Mouse (Mus musculus) mesoderm, embryonic 11.5 days (tissue): ENCODE measurements around the gene P2rx2.

Experiments
- DNase-seq: peaks from one replicate; pipeline ENCODE4 v3.0.0-alpha.2; 2012; ENCODE audit warnings: low read depth, low spot score

P2rx2 gene

GRCm38 (mm10) chr5:110342648-110343284, at the start of gene P2rx2:
Gene P2rx2 (minus strand): TSS chr5:110343212.
- DNase-seq: peak; percentile 32

GRCm38 (mm10) chr5:110392727-110393126, 49.7 kb upstream of the P2rx2 start:
- no peak for DNase-seq

- DNase-seq: no peak
Observed at GRCm38 (mm10) chr5:110390631-110391030, 47.6 kb upstream of the P2rx2 start.

- no peak for DNase-seq
Observed at GRCm38 (mm10) chr5:110387332-110387731, 44.3 kb upstream of the P2rx2 start.

GRCm38 (mm10) chr5:110386371-110387330, 43.6 kb upstream of the P2rx2 start:
- peak; percentile 76 for DNase-seq

- no peak for DNase-seq
Observed at GRCm38 (mm10) chr5:110385263-110385662, 42.3 kb upstream of the P2rx2 start.

- no peak for DNase-seq
Observed at GRCm38 (mm10) chr5:110384491-110384890, 41.5 kb upstream of the P2rx2 start.

GRCm38 (mm10) chr5:110379823-110380222, 36.8 kb upstream of the P2rx2 start:
- no peak for DNase-seq

- no peak for DNase-seq
Observed at GRCm38 (mm10) chr5:110379086-110379485, 36.1 kb upstream of the P2rx2 start.

GRCm38 (mm10) chr5:110378181-110378583, 35.2 kb upstream of the P2rx2 start:
- peak; percentile 52 for DNase-seq

GRCm38 (mm10) chr5:110376802-110377433, 33.9 kb upstream of the P2rx2 start:
- DNase-seq: peak; percentile 70

GRCm38 (mm10) chr5:110363822-110364545, 21.0 kb upstream of the P2rx2 start:
- DNase-seq: peak; percentile 49

GRCm38 (mm10) chr5:110363179-110363821, 20.3 kb upstream of the P2rx2 start:
- DNase-seq: peak; percentile 74

- peak; percentile 58 for DNase-seq
Observed at GRCm38 (mm10) chr5:110362813-110363178, 19.8 kb upstream of the P2rx2 start.

GRCm38 (mm10) chr5:110361465-110361864, 18.5 kb upstream of the P2rx2 start:
- no peak for DNase-seq

- peak; percentile 90 for DNase-seq
Observed at GRCm38 (mm10) chr5:110357531-110358179, 14.6 kb upstream of the P2rx2 start.

GRCm38 (mm10) chr5:110354716-110355115, 11.7 kb upstream of the P2rx2 start:
- DNase-seq: peak; percentile 56

GRCm38 (mm10) chr5:110347006-110347405, 4.0 kb upstream of the P2rx2 start:
- no peak for DNase-seq

- DNase-seq: no peak
Observed at GRCm38 (mm10) chr5:110345553-110345952, 2.5 kb upstream of the P2rx2 start.

- DNase-seq: no peak
Observed at GRCm38 (mm10) chr5:110344524-110344923, 1.5 kb upstream of the P2rx2 start, which contains the start of gene Lrcol1. Gene Lrcol1 (plus strand): TSS chr5:110344730.
